Mouse (Mus musculus) G1E (cell line): ENCODE measurements around the gene Hsp90aa1.

Source experiments
- CTCF ChIP-seq: IDR thresholded peaks from 2 replicates; pipeline ENCODE4 v1.5.1; 2012; ENCODE audit warnings: low read depth, low read length, inconsistent platforms, mixed read lengths
- GATA1 ChIP-seq: IDR thresholded peaks from 2 replicates; pipeline ENCODE4 v1.6.1; 2012; ENCODE audit warnings: borderline replicate concordance, low read length, inconsistent platforms, mixed read lengths
- POLR2AphosphoS5 ChIP-seq: IDR thresholded peaks from 2 replicates; pipeline ENCODE4 v1.6.1; 2012; ENCODE audit warnings: low read depth, low read length, inconsistent platforms; ENCODE audit not compliant: insufficient replicate concordance
- TAL1 ChIP-seq: conservative IDR thresholded peaks from 2 replicates; pipeline ENCODE4 v1.6.1; 2012; ENCODE audit warnings: low read depth, low read length, inconsistent platforms, mixed read lengths

DNA sequence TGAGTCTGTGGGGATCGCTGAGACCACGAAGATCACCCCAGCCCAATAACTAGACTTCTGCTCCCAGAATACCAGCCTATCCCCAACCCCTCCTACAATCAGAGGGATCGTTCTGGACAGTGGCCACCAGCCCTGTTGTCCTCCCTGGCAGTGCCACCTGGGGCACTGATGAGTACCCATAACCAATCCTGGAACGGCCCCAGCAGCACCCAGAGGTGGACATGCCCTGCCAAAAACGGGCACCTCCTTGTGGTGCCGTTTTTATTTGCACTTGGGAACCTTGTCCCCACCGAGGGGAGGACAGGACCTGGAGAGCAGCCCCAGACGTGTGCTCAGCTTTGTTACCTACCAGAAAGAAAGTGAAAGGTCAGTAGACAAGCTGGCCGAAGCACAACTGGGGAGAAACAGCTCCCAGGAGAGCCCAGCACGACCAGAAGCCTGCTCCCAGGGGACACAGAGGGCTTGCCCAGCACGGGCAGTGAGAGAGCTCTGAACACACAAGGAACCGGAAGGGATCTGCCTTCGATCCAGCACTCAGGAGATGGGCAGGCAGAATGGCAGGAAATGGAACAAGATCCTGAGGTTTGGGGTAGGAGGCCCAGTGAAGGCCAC is 35.0 kb downstream of the Hsp90aa1 start:
- TF ChIP-seq TAL1 (no peak), CTCF (no peak), POLR2AphosphoS5 (no peak), GATA1 (no peak)
